Mouse (Mus musculus) urinary bladder, postnatal 36 days (tissue): Measurements from ENCODE around the gene Olfr732.

ENCODE experiments used
- DNase-seq, 2 experiments: peaks; one replicate each; pipeline ENCODE4 v3.0.0; 2022; ENCODE audit warnings: low spot score in 2 of 2, mixed read lengths in 1 of 2

The Olfr732 gene

GRCm38 (mm10) chr14:50284106-50284505, at the start of gene Olfr732:
Gene Olfr732 (minus strand): TSS chr14:50284206.
- DNase-seq: no peak

- no peak for DNase-seq
These were observed 42.7 kb upstream of the Olfr732 start, which contains the start of gene Olfr734 for GRCm38 (mm10) chr14:50326661-50327060. Gene Olfr734 (minus strand): TSS chr14:50326761.

- DNase-seq: no peak
These were observed 17.4 kb upstream of the Olfr732 start, which contains the start of gene Olfr733 for GRCm38 (mm10) chr14:50301422-50301821. Gene Olfr733 (minus strand): TSS chr14:50301522.

- DNase-seq: no peak
These were observed 42.2 kb downstream of the Olfr732 start, which contains the start of gene Olfr731 for GRCm38 (mm10) chr14:50241766-50242165. Gene Olfr731 (minus strand): TSS chr14:50241866.
